In genomic region chr6:80186791-80187190, GRCm38 (mm10) we compare ENCODE assay signal across 28 mouse cellular contexts.
"Had no signal": no experiment of that assay in that cellular context is flagged by ENCODE, and none has a peak within 500 bp of the region (broad histone marks: within the 10 kb centered on the region; RNA-seq: fewer than 3 reads in every experiment).

No protein-coding gene starts in this region.

- ATAC-seq: forebrain, embryonic 13.5 days; forebrain, embryonic 14.5 days; forebrain, embryonic 15.5 days; forebrain, embryonic 16.5 days; forebrain, postnatal 0 days had no signal

- H3K4me1 ChIP-seq: embryonic facial prominence, embryonic 12.5 days; embryonic facial prominence, embryonic 13.5 days; embryonic facial prominence, embryonic 15.5 days had no signal

- H3K4me3 ChIP-seq: embryonic facial prominence, embryonic 12.5 days; embryonic facial prominence, embryonic 13.5 days; embryonic facial prominence, embryonic 15.5 days; erythroblast, embryonic 14.5 days; forebrain, embryonic 10.5 days; forebrain, embryonic 12.5 days; forebrain, embryonic 13.5 days; forebrain, embryonic 15.5 days; gastrocnemius, adult 2 months; heart, adult 2 months had no signal

- H3K27ac ChIP-seq: embryonic facial prominence, embryonic 12.5 days; embryonic facial prominence, embryonic 13.5 days; embryonic facial prominence, embryonic 15.5 days; forebrain, embryonic 10.5 days; forebrain, embryonic 12.5 days; forebrain, embryonic 13.5 days; forebrain, embryonic 15.5 days; gastrocnemius, adult 2 months; heart, adult 2 months had no signal

- H3K27me3 ChIP-seq: embryonic facial prominence, embryonic 12.5 days; embryonic facial prominence, embryonic 13.5 days; embryonic facial prominence, embryonic 15.5 days; forebrain, embryonic 12.5 days; forebrain, embryonic 13.5 days; forebrain, embryonic 15.5 days had no signal

- H3K9me3 ChIP-seq: embryonic facial prominence, embryonic 12.5 days; embryonic facial prominence, embryonic 13.5 days; embryonic facial prominence, embryonic 15.5 days; forebrain, embryonic 10.5 days; forebrain, embryonic 12.5 days; forebrain, embryonic 13.5 days; forebrain, embryonic 15.5 days had no signal

- H3K9ac ChIP-seq: embryonic facial prominence, embryonic 12.5 days; embryonic facial prominence, embryonic 13.5 days; embryonic facial prominence, embryonic 15.5 days; forebrain, embryonic 12.5 days; forebrain, embryonic 13.5 days; forebrain, embryonic 15.5 days; forebrain, postnatal 0 days had no signal

- DNase-seq: cerebellum, adult 2 months; cerebellum, adult 8-10 months; cerebellum, adult 9-10 months; cerebellum, adult 9-11 months; cerebellum, postnatal 10 days; cerebellum, postnatal 14 days; cerebellum, postnatal 25 days; cerebellum, postnatal 36 days; embryo, embryonic 11 days; forebrain, postnatal 0 days; gastrocnemius, adult 2 months; gastrocnemius, postnatal 10 days; gastrocnemius, postnatal 14 days; gastrocnemius, postnatal 25 days; gastrocnemius, postnatal 36 days; heart, adult 11 months; heart, adult 18-20 months; heart, adult 2 months had no signal

- H3K4me2 ChIP-seq: embryonic facial prominence, embryonic 12.5 days; embryonic facial prominence, embryonic 13.5 days; embryonic facial prominence, embryonic 15.5 days; forebrain, embryonic 12.5 days; forebrain, embryonic 13.5 days; forebrain, embryonic 15.5 days had no signal

- H3K36me3 ChIP-seq: embryonic facial prominence, embryonic 12.5 days; embryonic facial prominence, embryonic 13.5 days; embryonic facial prominence, embryonic 15.5 days; forebrain, embryonic 10.5 days; forebrain, embryonic 12.5 days; forebrain, embryonic 15.5 days had no signal
